Mouse (Mus musculus) erythroid progenitor cell, adult 5-6 weeks (primary cell): Measurements from ENCODE around the gene Fhit. TPM values are rescaled to one million over a fixed set of nuclear protein-coding genes. Genes with fewer than 3 reads are reported as not detected.

ENCODE experiments used
- ATAC-seq: replicated peaks from 2 replicates; pipeline ENCODE4 v1.8.0; 2016; ENCODE audit warnings: moderate number of reproducible peaks, mild to moderate bottlenecking, moderate TSS enrichment, inconsistent platforms; ENCODE audit not compliant: poor library complexity, low FRiP score, severe bottlenecking
- total RNA-seq, 2 experiments: library from RNA; stranded (forward) in 1 of 2; stranded (reverse) in 1 of 2; fragments of 150-400 nt in 1 of 2; fragments of 186-747, 209-891 nt in 1 of 2; gene quantifications; 2 replicates each; pipeline versions ENCODE4 v1.2.3 to v1.2.4; 2015 to 2017; ENCODE audit warnings: low replicate concordance in 2 of 2

Gene Fhit
- total RNA-seq, 2 experiments from 2014 or later, result not detected

- no peak for ATAC-seq
Observed at GRCm38 (mm10) chr14:10422261-10422660, 739.6 kb downstream of the Fhit start.

- no peak for ATAC-seq
Observed at GRCm38 (mm10) chr14:10415068-10415467, 746.8 kb downstream of the Fhit start.

GRCm38 (mm10) chr14:10409306-10409962, 752.4 kb downstream of the Fhit start:
- no peak for ATAC-seq

GRCm38 (mm10) chr14:10405346-10405745, 756.5 kb downstream of the Fhit start:
- no peak for ATAC-seq

- no peak for ATAC-seq
Observed at GRCm38 (mm10) chr14:10367783-10368680, 793.8 kb downstream of the Fhit start.

GRCm38 (mm10) chr14:10366808-10367207, 795.0 kb downstream of the Fhit start:
- no peak for ATAC-seq

GRCm38 (mm10) chr14:10364281-10364680, 797.6 kb downstream of the Fhit start:
- no peak for ATAC-seq

GRCm38 (mm10) chr14:10363306-10363705, 798.5 kb downstream of the Fhit start:
- no peak for ATAC-seq

GRCm38 (mm10) chr14:10345905-10346304, 815.9 kb downstream of the Fhit start:
- ATAC-seq, result no peak

- no peak for ATAC-seq
Observed at GRCm38 (mm10) chr14:10344064-10344463, 817.8 kb downstream of the Fhit start.

GRCm38 (mm10) chr14:10316764-10317163, 845.1 kb downstream of the Fhit start:
- ATAC-seq, result no peak

- ATAC-seq, result no peak
Observed at GRCm38 (mm10) chr14:10312190-10312589, 849.6 kb downstream of the Fhit start.

- ATAC-seq, result no peak
Observed at GRCm38 (mm10) chr14:10305286-10305685, 856.5 kb downstream of the Fhit start.

- no peak for ATAC-seq
Observed at GRCm38 (mm10) chr14:10301497-10301896, 860.3 kb downstream of the Fhit start.

- ATAC-seq, result no peak
Observed at GRCm38 (mm10) chr14:10300914-10301313, 860.9 kb downstream of the Fhit start.

GRCm38 (mm10) chr14:10299030-10299429, 862.8 kb downstream of the Fhit start:
- ATAC-seq, result no peak

GRCm38 (mm10) chr14:10289043-10289442, 872.8 kb downstream of the Fhit start:
- no peak for ATAC-seq

- ATAC-seq, result no peak
Observed at GRCm38 (mm10) chr14:10286027-10286426, 875.8 kb downstream of the Fhit start.

GRCm38 (mm10) chr14:10228708-10229107, 933.1 kb downstream of the Fhit start:
- no peak for ATAC-seq

GRCm38 (mm10) chr14:10221847-10222246, 940.0 kb downstream of the Fhit start:
- no peak for ATAC-seq

GRCm38 (mm10) chr14:10213216-10213615, 948.6 kb downstream of the Fhit start:
- ATAC-seq, result no peak
